Mouse (Mus musculus): ENCODE results near the gene Gm21820. TPM values are rescaled to one million over a fixed set of nuclear protein-coding genes. Genes with fewer than 3 reads are reported as not detected.
"Not testable (repeated sequence)": the region's sequence is repeated elsewhere in the genome, so short reads cannot be mapped to it uniquely, and the experiment has no call there.

Gene Gm21820
- not detected in 2 replicates for polyA plus RNA-seq (2015; fragmentation: Nextera tagmentation; extraction: Ambion mirVana)

DNA sequence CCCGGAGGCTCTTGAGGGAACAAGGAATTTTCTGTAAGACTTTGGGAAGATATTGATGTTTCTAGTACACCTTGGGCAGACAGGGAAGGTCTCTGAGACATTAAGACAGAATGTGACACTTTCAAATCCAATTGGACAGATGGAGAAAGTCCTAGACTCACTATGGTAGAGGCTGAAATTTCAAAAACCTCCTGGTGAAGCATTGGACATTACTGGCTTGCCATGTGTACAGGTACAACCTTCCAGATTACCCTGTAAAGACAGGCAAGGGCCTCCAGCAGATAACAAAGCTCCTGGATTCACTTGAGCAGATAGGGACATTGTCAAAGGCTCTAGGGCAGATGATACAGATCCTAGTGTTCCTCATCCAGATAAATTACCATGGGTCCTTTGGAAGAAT is at the start of gene Gm21820:
Gene Gm21820, minus strand, starts transcription at position 101 of the 400 bp plus-strand sequence.
- H3K9ac ChIP-seq (ENCODE audit: low read depth, low read length); H3K9me3 ChIP-seq (replicated peaks; ENCODE audit: control insufficient read depth, low read length); H3K27me3 ChIP-seq (ENCODE audit: control insufficient read depth, insufficient read depth, low read depth, low read length); H3K4me1 ChIP-seq (ENCODE audit: control insufficient read depth, low read depth, low read length); H3K27ac ChIP-seq (ENCODE audit: low read length); ATAC-seq (ENCODE audit: low read depth); H3K4me3 ChIP-seq (ENCODE audit: low read depth, low read length); H3K36me3 ChIP-seq (ENCODE audit: control insufficient read depth, insufficient read depth); H3K4me2 ChIP-seq (ENCODE audit: low read depth, low read length): not testable (repeated sequence)
- 0% methylated on average over 1 of the region's 1 CpGs for WGBS (ENCODE audit: insufficient replicate concordance)

Other genes starting within 250 kb of the Gm21820 start
- gene Gm20918, start 205.5 kb downstream of the Gm21820 start, polyA plus RNA-seq (2015; fragmentation: Nextera tagmentation; extraction: Ambion mirVana), result not detected in 2 replicates

All from liver, embryonic 16.5 days (tissue).